Mouse (Mus musculus): ENCODE results near the gene Gm5346. TPM values are rescaled to one million over a fixed set of nuclear protein-coding genes. Genes with fewer than 3 reads are reported as not detected.
"Not testable (repeated sequence)": the region's sequence is repeated elsewhere in the genome, so short reads cannot be mapped to it uniquely, and the experiment has no call there.

Gm5346 gene
- total RNA-seq (2014; rRNA removed) (not detected in 2 replicates), polyA plus RNA-seq (2015; fragmentation: Nextera tagmentation; extraction: Ambion mirVana) (not detected in 2 replicates)

DNA sequence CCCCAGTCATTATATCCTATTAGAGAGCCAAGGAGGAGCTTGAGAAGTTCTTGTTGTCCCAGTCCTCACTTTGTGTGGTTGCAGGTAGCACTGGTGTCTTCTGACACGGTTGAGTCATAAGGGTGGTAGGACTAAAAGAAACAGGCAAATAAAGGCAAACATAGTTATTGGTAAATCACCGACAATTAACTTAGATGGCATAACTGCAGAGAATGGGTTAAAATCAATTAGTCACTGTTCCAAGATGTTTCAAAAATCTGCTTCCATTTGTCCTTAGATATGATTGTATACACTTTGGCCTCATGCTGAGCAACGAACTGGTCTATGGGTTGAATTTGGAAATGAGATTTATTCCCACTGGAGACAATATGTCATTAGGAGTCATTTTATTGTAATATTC, at the start of gene Gm5346:
Gm5346 (minus strand) TSS at position 101 of the 400 bp plus-strand sequence.
- no peak within 1 kb of the TSS for H3K4me3 ChIP-seq (ENCODE audit: low read length)
- no peak for ATAC-seq
- H3K4me2 ChIP-seq (ENCODE audit: low read depth, low read length), result no peak within 1 kb of the TSS
- DNase-seq (ENCODE audit: low spot score), result no peak
- H3K27ac ChIP-seq, result no peak within 1 kb of the TSS
- H3K9ac ChIP-seq (replicated peaks; ENCODE audit: low read length), result no peak within 1 kb of the TSS
- TF ChIP-seq CTCF (IDR thresholded peaks at IDR 0.05; ENCODE audit: low read depth), result no peak
- H3K4me1 ChIP-seq (ENCODE audit: insufficient read depth, low read length), result no peaks in the 10 kb centered on the region
- no peaks in the 10 kb centered on the region for H3K9me3 ChIP-seq (ENCODE audit: low read length)
- no peaks in the 10 kb centered on the region for H3K36me3 ChIP-seq (ENCODE audit: insufficient read depth, low read length)
- no peaks in the 10 kb centered on the region for H3K27me3 ChIP-seq (ENCODE audit: insufficient read depth, low read length)
- WGBS, result 85% methylated on average over 3 of the region's 3 CpGs

DNA sequence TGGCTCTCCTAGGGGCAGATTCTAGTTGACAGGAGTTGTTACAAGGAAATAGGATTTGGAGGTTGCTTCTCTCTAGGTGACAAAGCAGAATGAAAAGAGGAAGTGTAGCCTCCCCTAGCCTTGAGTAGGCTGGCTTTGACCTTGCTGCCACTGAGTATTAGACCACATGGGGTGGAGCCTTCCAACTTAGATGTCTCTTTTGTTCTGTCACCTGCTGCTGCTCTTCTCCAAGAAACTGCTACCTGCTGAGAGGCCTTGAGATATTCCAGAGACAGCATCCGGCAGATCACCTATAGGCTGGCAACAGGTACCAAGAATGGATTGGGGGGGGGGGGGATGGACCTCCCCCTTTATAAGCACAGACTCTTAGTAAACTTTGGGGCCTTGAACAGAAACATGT, 11.0 kb downstream of the Gm5346 start:
- 90% methylated on average over 1 of the region's 1 CpGs for WGBS
- TF ChIP-seq CTCF (IDR thresholded peaks at IDR 0.05; ENCODE audit: low read depth), result no peak

GRCm38 (mm10) chr8:43603657-43604056, 23.4 kb downstream of the Gm5346 start:
- H3K4me2 ChIP-seq (ENCODE audit: low read depth, low read length); H3K4me3 ChIP-seq (ENCODE audit: low read length); ATAC-seq; DNase-seq (ENCODE audit: low spot score); H3K9me3 ChIP-seq (ENCODE audit: low read length); H3K4me1 ChIP-seq (ENCODE audit: insufficient read depth, low read length); H3K27me3 ChIP-seq (ENCODE audit: insufficient read depth, low read length); H3K27ac ChIP-seq; H3K36me3 ChIP-seq (ENCODE audit: insufficient read depth, low read length); H3K9ac ChIP-seq (replicated peaks; ENCODE audit: low read length): not testable (repeated sequence)
- 87% methylated on average over 13 of the region's 13 CpGs for WGBS

More for the DNA sequence above, 11.0 kb downstream of the Gm5346 start:
- no peaks in the 10 kb centered on the region for H3K27me3 ChIP-seq (ENCODE audit: insufficient read depth, low read length)
- no peak overlapping the region for H3K4me3 ChIP-seq (ENCODE audit: low read length)
- no peaks in the 10 kb centered on the region for H3K9me3 ChIP-seq (ENCODE audit: low read length)
- H3K9ac ChIP-seq (replicated peaks; ENCODE audit: low read length), result no peak overlapping the region
- ATAC-seq (no peak), DNase-seq (ENCODE audit: low spot score) (no peak)
- H3K27ac ChIP-seq, result no peak overlapping the region
- no peaks in the 10 kb centered on the region for H3K36me3 ChIP-seq (ENCODE audit: insufficient read depth, low read length)
- H3K4me1 ChIP-seq (ENCODE audit: insufficient read depth, low read length), result no peaks in the 10 kb centered on the region
- no peak overlapping the region for H3K4me2 ChIP-seq (ENCODE audit: low read depth, low read length)

- not testable (repeated sequence) for H3K36me3 ChIP-seq (ENCODE audit: insufficient read depth, low read length); H3K9me3 ChIP-seq (ENCODE audit: low read length); DNase-seq (ENCODE audit: low spot score); H3K4me1 ChIP-seq (ENCODE audit: insufficient read depth, low read length); H3K27me3 ChIP-seq (ENCODE audit: insufficient read depth, low read length); H3K4me3 ChIP-seq (ENCODE audit: low read length); ATAC-seq; H3K4me2 ChIP-seq (ENCODE audit: low read depth, low read length); H3K27ac ChIP-seq; H3K9ac ChIP-seq (replicated peaks; ENCODE audit: low read length)
- WGBS, result 93% methylated on average over 15 of the region's 15 CpGs
Measured at GRCm38 (mm10) chr8:43603166-43603565, 23.9 kb downstream of the Gm5346 start.

DNA sequence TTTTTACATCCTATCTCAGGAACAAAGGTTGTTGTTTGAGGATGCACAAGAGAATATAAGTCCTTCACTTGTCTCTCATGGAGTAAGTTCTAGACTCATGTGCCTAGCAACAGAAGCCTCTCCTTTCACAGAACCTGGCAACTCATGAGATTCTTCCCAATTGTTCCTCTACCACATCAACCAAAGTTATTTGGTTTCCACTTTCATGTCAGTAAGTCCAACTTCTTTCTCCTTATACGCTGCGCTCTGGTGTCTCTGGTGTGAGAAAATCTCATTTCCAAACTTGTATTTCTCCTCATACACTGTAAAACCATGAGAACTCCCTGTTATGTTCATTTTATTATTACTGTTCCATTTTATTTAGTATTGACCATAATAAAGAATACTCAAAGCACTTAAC, 50.5 kb downstream of the Gm5346 start, which contains the start of gene Adam26a:
Adam26a (minus strand) TSS at position 101 of the 400 bp plus-strand sequence.
- H3K4me3 ChIP-seq (ENCODE audit: low read length); H3K4me2 ChIP-seq (ENCODE audit: low read depth, low read length); DNase-seq (ENCODE audit: low spot score); H3K4me1 ChIP-seq (ENCODE audit: insufficient read depth, low read length); H3K9me3 ChIP-seq (ENCODE audit: low read length); H3K36me3 ChIP-seq (ENCODE audit: insufficient read depth, low read length); H3K27me3 ChIP-seq (ENCODE audit: insufficient read depth, low read length); H3K27ac ChIP-seq; ATAC-seq; H3K9ac ChIP-seq (replicated peaks; ENCODE audit: low read length): not testable (repeated sequence)
- WGBS, result 94% methylated on average over 2 of the region's 2 CpGs

Other genes with a start within 250 kb of the Gm5346 start
- not detected in 2 replicates for gene Adam26b, start 99.2 kb downstream of the Gm5346 start, total RNA-seq (2014; rRNA removed)
- gene Adam26b, start 99.2 kb downstream of the Gm5346 start, polyA plus RNA-seq (2015; fragmentation: Nextera tagmentation; extraction: Ambion mirVana), result not detected in 2 replicates
- gene Adam26a, start 50.6 kb downstream of the Gm5346 start, total RNA-seq (2014; rRNA removed), result 0.10 TPM in 1 of 2 replicates, not detected in the other
- gene Adam26a, start 50.6 kb downstream of the Gm5346 start, polyA plus RNA-seq (2015; fragmentation: Nextera tagmentation; extraction: Ambion mirVana), result not detected in 2 replicates
- not detected in 2 replicates for gene Adam34, start 82.8 kb upstream of the Gm5346 start, total RNA-seq (2014; rRNA removed)
- not detected in 2 replicates for gene Adam34, start 82.8 kb upstream of the Gm5346 start, polyA plus RNA-seq (2015; fragmentation: Nextera tagmentation; extraction: Ambion mirVana)